Mouse (Mus musculus) NIH3T3 (cell line): ENCODE results near the gene Rhbdf2.

Source experiments
- DNase-seq: peaks from one replicate; pipeline ENCODE4 v3.0.0-alpha.2; 2012; ENCODE audit warnings: low read depth

The Rhbdf2 gene

GRCm38 (mm10) chr11:116586801-116587631 lies 39.8 kb downstream of the Rhbdf2 start:
- peak; percentile 63 for DNase-seq

GRCm38 (mm10) chr11:116586310-116586709 lies 40.5 kb downstream of the Rhbdf2 start, which contains the start of gene Aanat:
TSS of gene Aanat (plus strand) at chr11:116586432.
- no peak for DNase-seq

- DNase-seq = no peak
Observed at GRCm38 (mm10) chr11:116585682-116586081, 41.1 kb downstream of the Rhbdf2 start.

GRCm38 (mm10) chr11:116581376-116581814 lies 45.4 kb downstream of the Rhbdf2 start, which contains the start of gene Ube2o:
TSS of gene Ube2o (minus strand) at chr11:116581447.
- DNase-seq = peak; percentile 93

- peak; percentile 65 for DNase-seq
Observed at GRCm38 (mm10) chr11:116580711-116581375, 46.0 kb downstream of the Rhbdf2 start.

GRCm38 (mm10) chr11:116580031-116580652 lies 46.7 kb downstream of the Rhbdf2 start:
- DNase-seq = peak; percentile 22

GRCm38 (mm10) chr11:116579280-116579679 lies 47.5 kb downstream of the Rhbdf2 start:
- no peak for DNase-seq

GRCm38 (mm10) chr11:116575396-116575795 lies 51.4 kb downstream of the Rhbdf2 start:
- no peak for DNase-seq

GRCm38 (mm10) chr11:116574982-116575381 lies 51.8 kb downstream of the Rhbdf2 start:
- no peak for DNase-seq

- DNase-seq = no peak
Observed at GRCm38 (mm10) chr11:116574486-116574885, 52.3 kb downstream of the Rhbdf2 start.

- DNase-seq = peak; percentile 50
Observed at GRCm38 (mm10) chr11:116572756-116573543, 53.9 kb downstream of the Rhbdf2 start.

GRCm38 (mm10) chr11:116571767-116572679 lies 54.8 kb downstream of the Rhbdf2 start:
- DNase-seq = peak; percentile 43

GRCm38 (mm10) chr11:116570821-116571220 lies 56.0 kb downstream of the Rhbdf2 start:
- DNase-seq = no peak

GRCm38 (mm10) chr11:116567531-116567930 lies 59.3 kb downstream of the Rhbdf2 start:
- no peak for DNase-seq

GRCm38 (mm10) chr11:116565283-116566041 lies 61.4 kb downstream of the Rhbdf2 start:
- DNase-seq = no peak

- no peak for DNase-seq
Observed at GRCm38 (mm10) chr11:116556308-116556707, 70.5 kb downstream of the Rhbdf2 start.

GRCm38 (mm10) chr11:116555572-116555971 lies 71.2 kb downstream of the Rhbdf2 start:
- no peak for DNase-seq

GRCm38 (mm10) chr11:116554171-116554878 lies 72.5 kb downstream of the Rhbdf2 start:
- DNase-seq = peak; percentile 79

- no peak for DNase-seq
Observed at GRCm38 (mm10) chr11:116552194-116552593, 74.6 kb downstream of the Rhbdf2 start.
